Mouse (Mus musculus): ENCODE measurements around the gene Icam2.

- TF ChIP-seq CTCF (conservative IDR thresholded peaks at IDR 0.05; ENCODE audit: low read length) (no peak), NANOG (IDR thresholded peaks at IDR 0.05; ENCODE audit: borderline replicate concordance, low read length) (no peak), POU5F1 (IDR thresholded peaks at IDR 0.05; ENCODE audit: borderline replicate concordance, low read length) (no peak)
Observed at GRCm38 (mm10) chr11:106374979-106375378, 12.9 kb downstream of the Icam2 start.
